Mouse (Mus musculus) ES-E14 (cell line): Measurements from ENCODE around the gene Wdr4.

Experiments
- CHD2 ChIP-seq: IDR thresholded peaks from 2 replicates; pipeline ENCODE4 v1.6.1; 2014; ENCODE audit warnings: mild to moderate bottlenecking, low read depth, low read length, inconsistent platforms
- HCFC1 ChIP-seq: IDR thresholded peaks from 2 replicates; pipeline ENCODE4 v1.6.1; 2012; ENCODE audit warnings: low read length, inconsistent platforms, borderline replicate concordance; ENCODE audit not compliant: insufficient read depth
- MAFK ChIP-seq: IDR thresholded peaks from 2 replicates; pipeline ENCODE4 v1.6.1; 2014; ENCODE audit warnings: mild to moderate bottlenecking, low read depth, low read length, inconsistent platforms; ENCODE audit not compliant: insufficient read depth
- ZNF384 ChIP-seq: IDR thresholded peaks from 2 replicates; pipeline ENCODE4 v1.6.1; 2012; ENCODE audit warnings: low read depth, low read length, inconsistent platforms

GRCm38 (mm10) chr17:31447766-31448165, 72.0 kb downstream of the Wdr4 start:
- no peak for TF ChIP-seq CHD2
- TF ChIP-seq HCFC1, result no peak
- no peak for TF ChIP-seq MAFK
- no peak for TF ChIP-seq ZNF384
